Mouse (Mus musculus): ENCODE results near the gene Cdh18. TPM values are rescaled to one million over a fixed set of nuclear protein-coding genes. Genes with fewer than 3 reads are reported as not detected.

Gene Cdh18
- polyA plus RNA-seq, 1 experiment from 2014 or later: 0.68 TPM

DNA sequence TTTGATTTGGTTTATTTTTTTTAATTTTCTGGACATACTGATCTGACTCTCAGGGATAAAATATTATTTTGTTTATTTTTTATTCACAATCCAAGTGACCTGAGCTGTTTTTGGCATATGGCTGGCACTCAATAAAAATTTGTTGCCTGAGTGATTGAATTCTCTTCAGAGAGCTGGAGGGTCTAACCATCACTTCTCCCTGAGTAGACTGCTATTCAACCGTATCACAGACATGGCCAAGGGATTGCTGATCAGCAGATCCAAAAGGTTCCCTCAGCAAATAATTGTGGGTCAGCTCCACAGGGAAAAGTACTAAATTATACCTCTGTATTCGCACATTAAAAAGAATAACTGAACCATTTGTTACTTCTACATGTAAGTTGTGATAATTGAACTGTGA, 969.3 kb downstream of the Cdh18 start:
- H3K4me2 ChIP-seq (ENCODE audit: low read depth, low read length): no peak overlapping the region
- H3K27ac ChIP-seq (ENCODE audit: low read length): no peak overlapping the region
- H3K4me1 ChIP-seq (ENCODE audit: control insufficient read depth, insufficient read depth, low read length): no peaks in the 10 kb centered on the region
- H3K9me3 ChIP-seq (ENCODE audit: control insufficient read depth, low read length): no peaks in the 10 kb centered on the region
- H3K27me3 ChIP-seq (replicated peaks; ENCODE audit: control insufficient read depth, insufficient read depth, low read length): no peaks in the 10 kb centered on the region
- H3K9ac ChIP-seq (ENCODE audit: low read depth, low read length): no peak overlapping the region
- ATAC-seq: no peak
- WGBS: 75% methylated on average over 2 of the region's 2 CpGs
- no peak overlapping the region for H3K4me3 ChIP-seq (ENCODE audit: low read length)
- H3K36me3 ChIP-seq (ENCODE audit: control insufficient read depth, insufficient read depth, low read length): no peaks in the 10 kb centered on the region

Data from intestine, embryonic 16.5 days (tissue).